ENCODE assay signal across 6 mouse cellular contexts in genomic region chr5:38536822-38537221, GRCm38 (mm10).
"Had no signal": no experiment of that assay in that cellular context is flagged by ENCODE, and none has a peak within 500 bp of the region (broad histone marks: within the 10 kb centered on the region; RNA-seq: fewer than 3 reads in every experiment).

No protein-coding gene starts in this region.

- DNase-seq: kidney, postnatal 4 days; liver; lung, adult 2 months; lung, postnatal 36 days; right cerebral cortex, postnatal 14 days; thymus, postnatal 4 days had no signal
